In genomic region chr9:80942991-80943390, GRCm38 (mm10) we compare ENCODE assay signal across 9 mouse cellular contexts.
DNase-seq lines count a peak whose midpoint lies in the region; ATAC-seq lines count a peak whose summit lies in the region.
"Had no signal": no experiment of that assay in that cellular context is flagged by ENCODE, and none has a peak within 500 bp of the region (broad histone marks: within the 10 kb centered on the region; RNA-seq: fewer than 3 reads in every experiment).

No protein-coding gene starts in this region.

- 62% methylated on average over 2 of the region's 2 CpGs for WGBS in heart, embryonic 12.5 days
- WGBS in midbrain, embryonic 14.5 days, result 70% methylated on average over 2 of the region's 2 CpGs
- WGBS in midbrain, embryonic 16.5 days, result 69% methylated on average over 2 of the region's 2 CpGs
- 33% methylated on average over 2 of the region's 2 CpGs for WGBS in liver, embryonic 12.5 days (ENCODE audit: insufficient replicate concordance)

- H3K9me3 ChIP-seq in heart, embryonic 12.5 days (replicated peaks), result no peaks in the 10 kb centered on the region
- no peaks in the 10 kb centered on the region for H3K9me3 ChIP-seq in midbrain, embryonic 14.5 days (ENCODE audit: control insufficient read depth, low read length)
- H3K9me3 ChIP-seq in midbrain, embryonic 16.5 days (replicated peaks; ENCODE audit: control insufficient read depth, low read length, poor library complexity, severe bottlenecking), result no peaks in the 10 kb centered on the region
- no peaks in the 10 kb centered on the region for H3K9me3 ChIP-seq in liver, embryonic 12.5 days (replicated peaks)
- H3K9me3 ChIP-seq: midbrain, embryonic 12.5 days had no signal

- intact Hi-C loops in heart, postnatal 10 days (cut with DNase I), result loop anchor here (10.0 kb wide), 1 partner anchor 272 kb away; no protein-coding TSS in a partner anchor

- H3K36me3 ChIP-seq in heart, embryonic 12.5 days, result no peaks in the 10 kb centered on the region
- H3K36me3 ChIP-seq in midbrain, embryonic 14.5 days (ENCODE audit: control insufficient read depth, insufficient read depth, low read length), result no peaks in the 10 kb centered on the region
- H3K36me3 ChIP-seq in midbrain, embryonic 16.5 days (ENCODE audit: control insufficient read depth, insufficient read depth, low read length), result no peaks in the 10 kb centered on the region
- H3K36me3 ChIP-seq in liver, embryonic 12.5 days, result no peaks in the 10 kb centered on the region
- H3K36me3 ChIP-seq: midbrain, embryonic 12.5 days had no signal

- 0 out of 2 replicates have a peak, but pooled peaks cover 3% of the 10 kb centered on the region for H3K4me1 ChIP-seq in heart, embryonic 12.5 days (replicated peaks)
- H3K4me1 ChIP-seq in midbrain, embryonic 14.5 days (ENCODE audit: control insufficient read depth, insufficient read depth, low read length), result no peaks in the 10 kb centered on the region
- H3K4me1 ChIP-seq in midbrain, embryonic 16.5 days (ENCODE audit: control insufficient read depth, insufficient read depth, low read length), result 0 out of 2 replicates have a peak, but pooled peaks cover 3% of the 10 kb centered on the region
- no peaks in the 10 kb centered on the region for H3K4me1 ChIP-seq in liver, embryonic 12.5 days

- no peak overlapping the region for H3K9ac ChIP-seq in heart, embryonic 12.5 days
- H3K9ac ChIP-seq in midbrain, embryonic 14.5 days (replicated peaks; ENCODE audit: low read length), result no peak overlapping the region
- H3K9ac ChIP-seq in midbrain, embryonic 16.5 days (ENCODE audit: low read depth, low read length), result no peak overlapping the region
- no peak overlapping the region for H3K9ac ChIP-seq in liver, embryonic 12.5 days
- H3K9ac ChIP-seq: midbrain, embryonic 12.5 days had no signal

- DNase-seq in heart, postnatal 10 days, result peak; percentile 9 to 12
- peak; percentile 77 for DNase-seq in midbrain, embryonic 14.5 days
- DNase-seq in forelimb bud, embryonic 11.5 days (ENCODE audit: low read depth, low spot score), result peak; percentile 30
- peak; percentile 47 for DNase-seq in right cerebral cortex, postnatal 4 days

- no peak overlapping the region for H3K27ac ChIP-seq in heart, embryonic 12.5 days (ENCODE audit: poor library complexity, severe bottlenecking)
- no peak overlapping the region for H3K27ac ChIP-seq in midbrain, embryonic 14.5 days (replicated peaks; ENCODE audit: low read depth, low read length)
- H3K27ac ChIP-seq in midbrain, embryonic 16.5 days (ENCODE audit: low read length), result no peak overlapping the region
- H3K27ac ChIP-seq in liver, embryonic 12.5 days, result no peak overlapping the region
- H3K27ac ChIP-seq: midbrain, embryonic 12.5 days had no signal

- no peak overlapping the region for H3K4me2 ChIP-seq in heart, embryonic 12.5 days
- H3K4me2 ChIP-seq in midbrain, embryonic 14.5 days (ENCODE audit: low read length), result no peak overlapping the region
- no peak overlapping the region for H3K4me2 ChIP-seq in midbrain, embryonic 16.5 days (ENCODE audit: low read length)
- no peak overlapping the region for H3K4me2 ChIP-seq in liver, embryonic 12.5 days
- H3K4me2 ChIP-seq: midbrain, embryonic 12.5 days had no signal

- H3K4me3 ChIP-seq in heart, embryonic 12.5 days, result no peak overlapping the region
- H3K4me3 ChIP-seq in midbrain, embryonic 14.5 days (replicated peaks; ENCODE audit: low read depth, low read length), result no peak overlapping the region
- H3K4me3 ChIP-seq in midbrain, embryonic 16.5 days (ENCODE audit: low read depth, low read length), result no peak overlapping the region
- H3K4me3 ChIP-seq in liver, embryonic 12.5 days, result no peak overlapping the region
- H3K4me3 ChIP-seq: midbrain, embryonic 12.5 days had no signal

- no peak for ATAC-seq in heart, embryonic 12.5 days (ENCODE audit: insufficient number of reproducible peaks, low FRiP score)
- no peak for ATAC-seq in midbrain, embryonic 14.5 days (ENCODE audit: low FRiP score, low TSS enrichment)
- no peak for ATAC-seq in midbrain, embryonic 16.5 days
- ATAC-seq in granulocyte monocyte progenitor cell, adult 5-6 weeks (replicated peaks; ENCODE audit: poor library complexity, severe bottlenecking), result no peak
- no peak for ATAC-seq in liver, embryonic 12.5 days

- no peaks in the 10 kb centered on the region for H3K27me3 ChIP-seq in heart, embryonic 12.5 days (replicated peaks)
- no peaks in the 10 kb centered on the region for H3K27me3 ChIP-seq in midbrain, embryonic 14.5 days (ENCODE audit: control insufficient read depth, insufficient read depth, low read length)
- H3K27me3 ChIP-seq in midbrain, embryonic 16.5 days (ENCODE audit: control insufficient read depth, insufficient read depth, low read depth, low read length), result no peaks in the 10 kb centered on the region
- no peaks in the 10 kb centered on the region for H3K27me3 ChIP-seq in liver, embryonic 12.5 days (replicated peaks)
- H3K27me3 ChIP-seq: midbrain, embryonic 12.5 days had no signal

Comparison
In these comparisons a context has a peak if more than half of its experiments do, and no peak if none do; other contexts are left out.
1. DNase-seq: peak in every context shown above with its lines; median percentile 77 in midbrain, embryonic 14.5 days; 47 in right cerebral cortex, postnatal 4 days; 30 in forelimb bud, embryonic 11.5 days; 10 in heart, postnatal 10 days.